22 mouse cellular contexts compared by ENCODE assay signal in genomic region chr13:59264126-59264525, GRCm38 (mm10).
"Had no signal": no experiment of that assay in that cellular context is flagged by ENCODE, and none has a peak within 500 bp of the region (broad histone marks: within the 10 kb centered on the region; RNA-seq: fewer than 3 reads in every experiment).

No protein-coding gene starts in this region.

- H3K27me3 ChIP-seq: limb, embryonic 15.5 days; midbrain, embryonic 12.5 days; midbrain, embryonic 15.5 days; neural tube, embryonic 12.5 days; neural tube, embryonic 15.5 days had no signal

- H3K4me3 ChIP-seq: layer of hippocampus, adult 2 months; limb, embryonic 15.5 days; midbrain, embryonic 12.5 days; midbrain, embryonic 15.5 days; neural tube, embryonic 12.5 days; neural tube, embryonic 15.5 days had no signal

- H3K9me3 ChIP-seq: limb, embryonic 15.5 days; midbrain, embryonic 12.5 days; midbrain, embryonic 15.5 days; neural tube, embryonic 12.5 days; neural tube, embryonic 15.5 days had no signal

- H3K36me3 ChIP-seq: limb, embryonic 15.5 days; midbrain, embryonic 12.5 days; midbrain, embryonic 15.5 days; neural tube, embryonic 12.5 days; neural tube, embryonic 15.5 days had no signal

- H3K9ac ChIP-seq: limb, embryonic 15.5 days; liver, embryonic 14.5 days; liver, postnatal 0 days; lung, embryonic 14.5 days; midbrain, embryonic 12.5 days; midbrain, embryonic 15.5 days; neural tube, embryonic 12.5 days; neural tube, embryonic 15.5 days had no signal

- H3K4me1 ChIP-seq: midbrain, embryonic 12.5 days; midbrain, embryonic 15.5 days; neural tube, embryonic 12.5 days; neural tube, embryonic 15.5 days had no signal

- H3K4me2 ChIP-seq: limb, embryonic 15.5 days; liver, embryonic 11.5 days; lung, embryonic 14.5 days; midbrain, embryonic 12.5 days; midbrain, embryonic 15.5 days; neural tube, embryonic 12.5 days; neural tube, embryonic 15.5 days had no signal

- H3K27ac ChIP-seq: kidney, postnatal 0 days; layer of hippocampus, adult 2 months; limb, embryonic 15.5 days; liver, embryonic 14.5 days; macrophage; midbrain, embryonic 12.5 days; midbrain, embryonic 15.5 days; neural tube, embryonic 12.5 days; neural tube, embryonic 15.5 days; stomach, postnatal 0 days had no signal

- ATAC-seq: liver, postnatal 0 days; lung, postnatal 0 days; midbrain, embryonic 15.5 days had no signal

- DNase-seq: kidney, postnatal 25 days; layer of hippocampus, adult 9-11 months; liver, postnatal 0 days; lung, embryonic 14.5 days; right cerebral cortex, adult 18-20 months; right cerebral cortex, postnatal 14 days; right cerebral cortex, postnatal 4 days; thymus, adult 2 months; thymus, postnatal 14 days; thymus, postnatal 4 days had no signal
